Mouse (Mus musculus) neural tube, embryonic 12.5 days (tissue): ENCODE data around the gene Mpz. TPM values are rescaled to one million over a fixed set of nuclear protein-coding genes. Genes with fewer than 3 reads are reported as not detected.

Experiments used
- polyA plus RNA-seq: library from polyadenylated mRNA; unstranded; fragments of >200 nt; fragmentation: Nextera tagmentation; extraction: Ambion mirVana; gene quantifications from 2 replicates; pipeline ENCODE4 v1.2.1, GENCODE M21; 2016

The Mpz gene
- polyA plus RNA-seq, 1 experiment from 2014 or later: 7.8 TPM

Other genes starting within 250 kb of the Mpz start
- 0.20 and 0.26 TPM in 2 replicates for gene Fcrlb, start 237.8 kb upstream of the Mpz start, polyA plus RNA-seq
- gene Fcrla, start 223.1 kb upstream of the Mpz start, polyA plus RNA-seq: not detected in 2 replicates
- 0.24 TPM in 1 of 2 replicates, not detected in the other for gene Fcgr2b, start 174.2 kb upstream of the Mpz start, polyA plus RNA-seq
- 0.20 and 0.22 TPM in 2 replicates for gene Fcgr4, start 131.8 kb upstream of the Mpz start, polyA plus RNA-seq
- 6.9 and 7.4 TPM in 2 replicates for gene Fcgr3, start 85.8 kb upstream of the Mpz start, polyA plus RNA-seq
- 1.7 and 2.3 TPM in 2 replicates for gene Cfap126, start 36.8 kb upstream of the Mpz start, polyA plus RNA-seq
- gene Sdhc, start 108 bp upstream of the Mpz start, polyA plus RNA-seq: 228 and 233 TPM in 2 replicates
- 5.9 and 6.2 TPM in 2 replicates for gene Pcp4l1, start 45.6 kb downstream of the Mpz start, polyA plus RNA-seq
- gene Nr1i3, start 63.3 kb downstream of the Mpz start, polyA plus RNA-seq: 0.20 and 0.24 TPM in 2 replicates
- gene Tomm40l, start 71.8 kb downstream of the Mpz start, polyA plus RNA-seq: 30.1 and 30.8 TPM in 2 replicates
- gene Apoa2, start 74.3 kb downstream of the Mpz start, polyA plus RNA-seq: 5.4 and 7.6 TPM in 2 replicates
- 21.9 and 24.3 TPM in 2 replicates for gene Fcer1g, start 83.7 kb downstream of the Mpz start, polyA plus RNA-seq
- gene Adamts4, start 99.7 kb downstream of the Mpz start, polyA plus RNA-seq: 6.2 and 6.3 TPM in 2 replicates
- 233 and 247 TPM in 2 replicates for gene Ndufs2, start 100.7 kb downstream of the Mpz start, polyA plus RNA-seq
- 88.3 and 95.6 TPM in 2 replicates for gene B4galt3, start 119.6 kb downstream of the Mpz start, polyA plus RNA-seq
- 52.0 and 54.3 TPM in 2 replicates for gene Ppox, start 130.5 kb downstream of the Mpz start, polyA plus RNA-seq
- gene Usp21, start 137.3 kb downstream of the Mpz start, polyA plus RNA-seq: 103 and 111 TPM in 2 replicates
- gene Ufc1, start 144.3 kb downstream of the Mpz start, polyA plus RNA-seq: 105 and 120 TPM in 2 replicates
- 50.9 and 57.3 TPM in 2 replicates for gene Dedd, start 178.4 kb downstream of the Mpz start, polyA plus RNA-seq
- gene Nit1, start 194.9 kb downstream of the Mpz start, polyA plus RNA-seq: 45.6 and 46.1 TPM in 2 replicates
- 157 and 158 TPM in 2 replicates for gene Pfdn2, start 195.0 kb downstream of the Mpz start, polyA plus RNA-seq
- 2.1 and 2.6 TPM in 2 replicates for gene Klhdc9, start 210.1 kb downstream of the Mpz start, polyA plus RNA-seq
- 1.2 and 1.8 TPM in 2 replicates for gene Nectin4, start 219.4 kb downstream of the Mpz start, polyA plus RNA-seq
- gene Arhgap30, start 238.2 kb downstream of the Mpz start, polyA plus RNA-seq: 1.0 and 1.1 TPM in 2 replicates